Comparison of ENCODE assay signal across 9 mouse cellular contexts in the genomic region with DNA sequence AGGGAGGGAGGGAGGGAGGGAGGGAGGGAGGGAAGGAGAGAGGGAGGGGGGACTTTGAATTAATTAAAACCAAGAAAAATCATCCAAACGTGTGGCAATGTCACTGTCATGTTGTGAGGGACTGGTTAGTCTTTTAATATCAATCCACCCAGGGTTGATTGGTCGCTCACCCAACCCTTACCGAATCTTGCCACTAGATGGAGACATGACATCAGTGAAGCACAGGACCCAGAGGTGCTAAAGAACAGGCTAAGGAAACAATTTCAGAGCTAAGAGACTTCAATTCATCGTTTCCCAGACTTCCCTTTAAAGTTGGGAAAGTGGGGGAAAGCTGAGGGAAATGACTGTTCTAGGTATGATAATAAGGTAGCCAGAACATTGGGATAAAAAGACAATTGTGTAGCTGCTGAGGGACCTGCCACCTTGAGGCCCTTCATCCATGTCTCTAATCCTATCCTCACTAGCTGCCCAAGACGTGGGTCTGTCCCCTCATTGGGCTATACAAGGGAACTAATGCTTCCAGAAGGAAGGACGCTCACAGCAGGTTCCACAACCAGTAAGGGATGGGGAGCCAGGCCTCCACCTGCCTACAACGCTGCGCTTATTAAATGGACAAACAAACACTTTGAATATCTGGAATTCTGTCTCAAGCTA.
DNase-seq lines count a peak whose midpoint lies in the region; ATAC-seq lines count a peak whose summit lies in the region.
"Had no signal": no experiment of that assay in that cellular context is flagged by ENCODE, and none has a peak within 500 bp of the region (broad histone marks: within the 10 kb centered on the region; RNA-seq: fewer than 3 reads in every experiment).

No protein-coding gene starts in this region.

- peak; percentile 65 for ATAC-seq in liver, embryonic 16.5 days (ENCODE audit: low read depth)
- peak; percentile 85 for ATAC-seq in neural tube, embryonic 14.5 days (ENCODE audit: low read depth)

- H3K36me3 ChIP-seq in liver, embryonic 16.5 days (ENCODE audit: control insufficient read depth, insufficient read depth): no peaks in the 10 kb centered on the region
- H3K36me3 ChIP-seq in neural tube, embryonic 14.5 days (ENCODE audit: control insufficient read depth, insufficient read depth, low read length): no peaks in the 10 kb centered on the region

- no peaks in the 10 kb centered on the region; the same call in 1 of the 2 replicates for H3K4me1 ChIP-seq in liver, embryonic 16.5 days (ENCODE audit: control insufficient read depth, low read depth, low read length)
- peaks cover 4% of the 10 kb centered on the region; the same call in 1 of the 2 replicates for H3K4me1 ChIP-seq in neural tube, embryonic 14.5 days (ENCODE audit: control insufficient read depth, insufficient read depth, low read length)

- no peak overlapping the region for H3K27ac ChIP-seq in liver, embryonic 16.5 days (ENCODE audit: low read length)
- no peak overlapping the region for H3K27ac ChIP-seq in neural tube, embryonic 14.5 days (ENCODE audit: low read depth, low read length)

- no peak overlapping the region for H3K4me3 ChIP-seq in liver, embryonic 16.5 days (ENCODE audit: low read depth, low read length)
- H3K4me3 ChIP-seq in neural tube, embryonic 14.5 days (ENCODE audit: low read depth, low read length): no peak overlapping the region
- H3K4me3 ChIP-seq: megakaryocyte, embryonic 14.5 days had no signal

- no peaks in the 10 kb centered on the region for H3K27me3 ChIP-seq in liver, embryonic 16.5 days (ENCODE audit: control insufficient read depth, insufficient read depth, low read depth, low read length)
- H3K27me3 ChIP-seq in neural tube, embryonic 14.5 days (ENCODE audit: control insufficient read depth, insufficient read depth, low read length): no peaks in the 10 kb centered on the region
- H3K27me3 ChIP-seq: megakaryocyte, embryonic 14.5 days had no signal

- H3K4me2 ChIP-seq in liver, embryonic 16.5 days (ENCODE audit: low read depth, low read length): no peak overlapping the region
- H3K4me2 ChIP-seq in neural tube, embryonic 14.5 days (ENCODE audit: low read depth, low read length): no peak overlapping the region

- H3K9me3 ChIP-seq in liver, embryonic 16.5 days (replicated peaks; ENCODE audit: control insufficient read depth, low read length): no peaks in the 10 kb centered on the region
- H3K9me3 ChIP-seq in neural tube, embryonic 14.5 days (ENCODE audit: control insufficient read depth, low read length): no peaks in the 10 kb centered on the region
- H3K9me3 ChIP-seq: megakaryocyte, embryonic 14.5 days had no signal

- no peak overlapping the region for H3K9ac ChIP-seq in liver, embryonic 16.5 days (ENCODE audit: low read depth, low read length)
- H3K9ac ChIP-seq in neural tube, embryonic 14.5 days (replicated peaks; ENCODE audit: low read depth, low read length): no peak overlapping the region

- 37% methylated on average over 8 of the region's 8 CpGs for WGBS in liver, embryonic 16.5 days (ENCODE audit: insufficient replicate concordance)
- 42% methylated on average over 8 of the region's 8 CpGs for WGBS in neural tube, embryonic 14.5 days

- intact Hi-C loops in heart, postnatal 10 days (cut with DNase I): loop anchor here (2.0 to 5.0 kb wide), 5 partner anchors 163 to 415 kb away; partner anchors contain the start of genes Rtca and Sass6

- peak; percentile 46 to 88 for DNase-seq in adrenal gland, adult (ENCODE audit: inconsistent age in 2 of 2, low spot score in 1 of 2)
- DNase-seq in adrenal gland, adult 8-10 months: no peak
- peak; percentile 87 for DNase-seq in adipocyte (ENCODE audit: low spot score)
- DNase-seq in embryo, embryonic 9.5 days (ENCODE audit: extremely low spot score): peak; percentile 60
- DNase-seq in heart, postnatal 10 days: peak; percentile 71 to 82
- DNase-seq in kidney, postnatal 14 days: peak; percentile 73
